Mouse (Mus musculus) limb, embryonic 10.5 days (tissue): ENCODE results near the gene Ndc1. TPM values are rescaled to one million over a fixed set of nuclear protein-coding genes. Genes with fewer than 3 reads are reported as not detected.

Experiments used
- DNase-seq: peaks from one replicate; pipeline ENCODE4 v3.0.0-alpha.2; 2017; ENCODE audit warnings: low spot score
- H3K27ac ChIP-seq: fragments of 300-500 bp; sonication (generic); 2 replicates; pipeline ENCODE4 v1.5.1; 2016; ENCODE audit warnings: mild to moderate bottlenecking
- H3K27me3 ChIP-seq: fragments of 300-500 bp; sonication (generic); 2 replicates; pipeline ENCODE4 v1.6.1; 2016; ENCODE audit warnings: low read depth, mild to moderate bottlenecking; ENCODE audit not compliant: poor library complexity, severe bottlenecking
- H3K36me3 ChIP-seq: fragments of 300-500 bp; sonication (generic); 2 replicates; pipeline ENCODE4 v1.6.1; 2016; ENCODE audit warnings: mild to moderate bottlenecking, moderate library complexity
- H3K4me1 ChIP-seq: fragments of 300-500 bp; sonication (generic); 2 replicates; pipeline ENCODE4 v1.6.1; 2016
- H3K4me3 ChIP-seq: fragments of 300-500 bp; sonication (generic); 2 replicates; pipeline ENCODE4 v1.5.1; 2016; ENCODE audit warnings: mild to moderate bottlenecking, moderate library complexity
- H3K9me3 ChIP-seq: fragments of 300-500 bp; sonication (generic); replicated peaks from 2 replicates; pipeline ENCODE4 v1.6.1; 2016; ENCODE audit warnings: mild to moderate bottlenecking
- WGBS: fragments of 180-500 bp; shearing (Covaris S2); methylation state at CpG from one replicate; pipeline ENCODE4 v1.1.7; 2016; 5-methylcytosine and 5-hydroxymethylcytosine counted together
- polyA plus RNA-seq: library from polyadenylated mRNA; unstranded; fragments of >200 nt; fragmentation: Nextera tagmentation; extraction: Ambion mirVana; gene quantifications from 2 replicates; pipeline ENCODE4 v1.2.1, GENCODE M21; 2016

Gene Ndc1
- polyA plus RNA-seq, 1 experiment from 2014 or later = 54.5 TPM

DNA sequence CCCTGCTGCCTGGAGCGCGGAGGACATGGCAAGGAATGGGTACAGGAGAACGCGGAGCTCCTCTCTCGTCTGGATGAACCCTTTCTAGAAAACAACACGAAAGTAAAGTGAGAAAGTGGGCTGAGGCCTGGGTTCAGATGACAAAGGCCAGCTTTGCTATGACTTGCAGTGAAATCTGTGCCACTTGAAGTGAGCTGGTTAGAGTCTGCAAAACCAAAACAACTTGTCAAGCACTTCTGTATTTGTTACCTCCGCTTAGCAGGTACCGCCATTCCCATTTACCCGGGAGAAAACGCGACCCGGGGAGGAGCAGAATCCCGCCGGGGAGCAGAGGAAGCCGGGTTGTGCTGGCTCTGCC lies 66.4 kb downstream of the Ndc1 start:
- Histone ChIP-seq H3K9me3 (no peaks in the 10 kb centered on the region), H3K4me3 (peak overlapping the region; percentile 72), H3K36me3 (no peaks in the 10 kb centered on the region), H3K27me3 (peaks cover 79% of the 10 kb centered on the region), H3K4me1 (peaks cover 42% of the 10 kb centered on the region), H3K27ac (peak overlapping the region; percentile 82; the same call in 1 of the 2 replicates)
- DNase-seq = no peak
- 4% methylated on average over 15 of the region's 15 CpGs for whole genome bisulfite sequencing

DNA sequence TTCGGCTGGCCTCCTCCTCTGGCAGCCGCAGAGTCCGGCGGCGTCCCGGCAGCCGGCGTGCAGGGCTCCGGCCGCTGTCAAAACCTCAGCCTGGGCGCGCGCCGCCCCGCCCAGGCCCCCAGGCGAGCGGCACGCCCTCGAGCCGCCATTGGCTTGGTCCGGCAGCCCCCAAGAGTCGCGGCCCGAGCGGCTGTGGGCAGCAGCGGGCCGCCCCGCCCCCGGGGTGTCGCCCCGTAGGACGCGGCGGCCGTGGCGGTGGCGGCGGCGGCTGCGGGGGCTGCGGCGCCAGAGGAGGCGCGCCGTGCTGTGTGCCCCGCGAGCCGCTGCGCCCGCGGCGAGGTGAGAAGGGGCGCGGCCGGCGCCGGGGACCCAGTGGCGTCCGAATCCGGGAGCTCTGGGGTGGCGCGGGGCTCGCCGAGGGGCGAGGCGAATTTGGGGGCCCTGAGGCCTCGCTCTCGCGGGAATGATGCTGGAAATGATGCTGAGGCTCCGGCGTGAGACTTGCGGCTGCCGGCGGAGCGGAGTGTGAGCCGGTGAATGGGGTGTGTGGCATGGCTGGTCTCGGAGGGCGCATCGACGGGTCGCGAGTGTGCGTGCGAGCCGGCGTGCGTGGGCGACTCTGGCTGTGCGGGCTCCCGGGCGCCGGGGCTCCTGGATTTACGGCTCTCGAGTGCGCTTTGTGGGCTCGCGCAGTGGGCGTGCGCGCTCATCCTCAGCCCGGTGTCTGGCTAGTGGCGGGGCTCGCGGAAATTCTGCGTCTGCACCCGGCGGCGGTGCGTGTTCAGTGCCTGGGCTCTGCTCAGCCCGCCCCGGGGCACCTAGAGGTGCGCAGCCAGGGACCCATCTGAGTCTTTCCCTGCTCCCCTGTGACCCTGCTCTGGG lies 67.0 kb downstream of the Ndc1 start, which contains the start of gene Glis1:
Gene Glis1, plus strand, starts transcription at position 236 of the 882 bp plus-strand sequence.
- Histone ChIP-seq H3K27ac (peak within 1 kb of the TSS; percentile 82), H3K27me3 (peaks cover 85% of the 10 kb centered on the region), H3K4me3 (peak within 1 kb of the TSS; percentile 72), H3K9me3 (no peaks in the 10 kb centered on the region), H3K4me1 (peaks cover 49% of the 10 kb centered on the region), H3K36me3 (no peaks in the 10 kb centered on the region)
- DNase-seq = peak; percentile 84
- WGBS = under 1% methylated on average over 106 of the region's 112 CpGs

DNA sequence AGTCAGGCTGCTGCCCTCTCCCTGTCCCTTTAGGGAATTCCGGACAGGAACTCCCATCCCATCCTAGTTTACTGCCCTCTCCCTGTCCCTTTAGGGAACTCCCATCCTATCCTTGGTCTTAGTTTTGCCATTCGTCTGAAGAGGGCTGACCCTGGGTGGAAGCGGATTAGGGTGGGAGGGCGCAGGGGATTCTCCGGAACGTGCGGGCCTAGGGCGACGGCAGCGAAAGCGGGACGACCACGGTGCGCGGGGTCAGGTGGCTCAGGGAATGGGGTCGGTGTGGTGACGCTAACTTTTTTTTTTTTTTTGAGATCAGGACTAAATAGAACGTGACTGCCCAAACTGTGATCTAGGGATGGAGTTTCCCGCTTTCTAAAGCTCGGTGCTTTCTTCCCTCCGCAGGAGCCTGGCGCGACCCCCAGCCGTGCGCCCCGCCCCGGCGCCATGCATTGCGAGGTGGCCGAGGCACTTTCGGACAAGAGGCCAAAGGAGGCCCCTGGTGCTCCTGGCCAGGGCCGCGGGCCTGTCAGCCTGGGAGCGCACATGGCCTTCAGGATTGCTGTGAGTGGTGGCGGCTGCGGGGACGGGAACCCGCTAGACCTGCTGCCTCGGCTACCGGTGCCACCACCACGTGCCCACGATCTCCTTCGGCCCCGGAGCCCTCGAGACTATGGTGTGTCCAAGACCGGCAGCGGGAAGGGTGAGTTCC lies 67.8 kb downstream of the Ndc1 start:
- Histone ChIP-seq H3K36me3 (no peaks in the 10 kb centered on the region), H3K4me1 (peaks cover 56% of the 10 kb centered on the region), H3K27ac (peak overlapping the region; percentile 82), H3K9me3 (no peaks in the 10 kb centered on the region), H3K27me3 (peaks cover 88% of the 10 kb centered on the region), H3K4me3 (peak overlapping the region; percentile 72)
- DNase-seq = peak; percentile 66
- WGBS = 1% methylated on average over 47 of the region's 47 CpGs

DNA sequence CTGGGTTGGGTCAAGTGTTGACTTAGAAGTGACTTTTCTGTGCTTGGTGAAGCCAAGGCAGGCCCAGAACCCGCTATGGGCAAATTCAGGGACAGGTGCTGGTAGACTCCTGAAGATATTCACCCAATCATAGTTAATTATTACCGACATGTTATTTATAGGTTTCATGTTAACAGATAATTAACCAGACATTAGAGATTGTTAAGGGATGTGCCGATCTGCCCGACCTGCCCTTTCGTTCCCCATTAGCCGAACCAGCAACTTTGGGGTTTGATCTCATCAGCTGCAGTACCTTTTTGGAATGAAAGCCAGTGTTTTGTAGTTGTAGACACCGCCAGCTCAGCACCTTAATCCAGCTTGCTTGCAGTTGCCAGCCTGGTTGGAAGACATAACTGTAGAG lies 68.9 kb downstream of the Ndc1 start:
- no peaks in the 10 kb centered on the region for H3K9me3 ChIP-seq

DNA sequence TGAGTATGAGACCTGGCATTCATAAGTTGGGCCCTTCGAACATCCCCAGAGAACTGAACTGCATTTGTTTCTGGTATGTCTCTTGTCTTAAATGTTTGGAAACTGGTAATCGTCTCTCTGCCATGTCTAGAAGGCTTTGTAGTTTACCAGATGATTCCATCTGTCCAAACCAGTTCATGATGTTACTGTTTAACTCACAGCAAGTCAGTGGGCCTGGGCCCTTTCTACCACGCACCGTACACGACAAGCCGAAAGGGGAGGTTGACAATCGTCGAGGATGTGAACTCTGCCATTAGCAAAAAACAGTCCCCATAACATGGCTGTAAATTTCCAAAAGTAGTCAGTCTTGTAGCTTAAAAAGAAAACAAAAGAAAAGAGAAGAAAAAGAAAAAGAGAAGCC lies 71.2 kb downstream of the Ndc1 start:
- no peak for DNase-seq
- peaks cover 88% of the 10 kb centered on the region for H3K4me1 ChIP-seq
- peaks cover 90% of the 10 kb centered on the region for H3K27me3 ChIP-seq
- 80% methylated on average over 8 of the region's 8 CpGs for WGBS
- no peaks in the 10 kb centered on the region for H3K36me3 ChIP-seq
- no peak overlapping the region for H3K4me3 ChIP-seq
- H3K27ac ChIP-seq = no peak overlapping the region
- H3K9me3 ChIP-seq = no peaks in the 10 kb centered on the region

More for the DNA sequence above, 68.9 kb downstream of the Ndc1 start:
- no peak for DNase-seq
- Histone ChIP-seq H3K27ac (no peak overlapping the region), H3K36me3 (no peaks in the 10 kb centered on the region), H3K4me1 (peaks cover 67% of the 10 kb centered on the region), H3K4me3 (no peak overlapping the region), H3K27me3 (peaks cover 96% of the 10 kb centered on the region)
- WGBS = 79% methylated on average over 7 of the region's 7 CpGs

DNA sequence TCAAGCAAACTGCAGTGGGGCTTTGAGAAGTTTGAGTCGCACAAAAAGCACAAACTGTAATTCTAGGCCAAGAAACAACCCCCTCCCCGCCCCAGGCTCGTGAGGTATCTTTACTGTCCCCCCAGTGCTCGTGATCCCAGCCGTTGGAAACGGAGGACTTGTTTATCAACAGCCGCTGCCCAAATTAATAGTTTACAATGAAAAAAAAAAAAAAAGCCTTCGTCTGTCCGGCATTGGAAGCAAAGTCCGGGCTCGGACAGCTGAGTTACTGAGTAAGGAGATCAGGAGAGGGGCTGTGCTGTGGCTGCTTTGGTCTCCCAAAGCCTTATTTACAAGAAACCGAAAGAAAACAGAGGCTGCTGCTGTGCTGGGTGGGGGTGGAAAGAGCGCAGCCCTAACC lies 72.7 kb downstream of the Ndc1 start:
- H3K9me3 ChIP-seq = no peaks in the 10 kb centered on the region
- peaks cover 83% of the 10 kb centered on the region for H3K4me1 ChIP-seq
- H3K27ac ChIP-seq = 0 out of 2 replicates have a peak overlapping the region, but pooled peaks have one; percentile 39
- no peak for DNase-seq
- H3K4me3 ChIP-seq = peak overlapping the region; percentile 37
- 0 out of 2 replicates have a peak, but pooled peaks cover under 1% of the 10 kb centered on the region for H3K36me3 ChIP-seq
- H3K27me3 ChIP-seq = peaks cover 90% of the 10 kb centered on the region
- 18% methylated on average over 13 of the region's 13 CpGs for WGBS

DNA sequence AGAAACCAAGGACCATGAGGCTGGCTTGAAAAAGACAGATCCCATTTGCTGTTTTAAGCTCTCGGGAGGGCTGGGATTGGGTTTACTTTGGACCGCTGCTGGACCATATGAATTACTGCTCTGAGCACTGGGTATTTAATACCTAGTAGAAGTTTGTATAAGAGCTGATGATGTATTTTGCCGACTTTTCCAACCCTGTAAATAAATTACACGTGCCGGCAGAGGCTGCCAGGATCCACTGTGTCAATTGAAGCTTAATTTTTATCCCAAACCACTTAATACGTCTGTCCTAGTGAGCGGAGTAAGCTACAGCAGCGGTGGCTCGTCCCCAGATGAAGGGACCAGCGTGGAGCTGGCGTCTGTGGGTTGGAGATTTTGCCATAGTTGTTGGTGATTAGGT lies 74.7 kb downstream of the Ndc1 start:
- Histone ChIP-seq H3K27ac (no peak overlapping the region), H3K27me3 (peaks cover 90% of the 10 kb centered on the region), H3K4me3 (no peak overlapping the region), H3K9me3 (no peaks in the 10 kb centered on the region), H3K4me1 (peaks cover 82% of the 10 kb centered on the region), H3K36me3 (0 out of 2 replicates have a peak, but pooled peaks cover 2% of the 10 kb centered on the region)
- DNase-seq = no peak
- 62% methylated on average over 11 of the region's 11 CpGs for WGBS

DNA sequence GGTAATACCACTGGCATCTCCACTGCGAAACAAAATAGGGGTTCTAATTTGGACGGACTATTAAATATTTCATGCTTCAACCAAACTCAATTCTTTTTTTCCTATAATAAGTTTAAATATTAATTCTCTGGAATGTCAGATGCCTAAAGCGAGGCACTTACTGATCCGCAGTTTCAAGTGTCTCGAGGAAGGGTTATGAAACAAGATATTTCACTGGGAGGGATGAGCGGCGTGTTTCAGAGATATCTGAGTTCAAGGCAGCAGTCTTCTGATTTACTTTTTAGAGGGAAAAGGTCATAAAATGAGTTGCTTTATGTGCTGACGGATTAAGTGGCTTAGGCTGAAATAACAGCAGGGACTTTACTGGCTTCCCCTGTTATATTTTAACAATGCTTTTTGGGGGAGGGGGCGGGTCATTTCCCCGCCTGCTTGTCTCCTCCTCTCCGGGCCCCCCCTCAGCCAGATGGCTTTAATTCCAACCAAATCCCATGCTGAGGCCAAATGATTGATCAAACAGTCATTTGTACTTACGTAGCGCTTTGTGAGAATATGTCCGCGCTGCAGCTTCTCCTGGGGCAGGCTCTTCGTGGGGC lies 75.4 kb downstream of the Ndc1 start:
- Histone ChIP-seq H3K27ac (peak overlapping the region; percentile 74; the same call in 1 of the 2 replicates), H3K4me3 (peak overlapping the region; percentile 33), H3K36me3 (0 out of 2 replicates have a peak, but pooled peaks cover 2% of the 10 kb centered on the region), H3K4me1 (peaks cover 75% of the 10 kb centered on the region), H3K27me3 (peaks cover 90% of the 10 kb centered on the region), H3K9me3 (no peaks in the 10 kb centered on the region)
- 27% methylated on average over 16 of the region's 16 CpGs for whole genome bisulfite sequencing
- DNase-seq = no peak

DNA sequence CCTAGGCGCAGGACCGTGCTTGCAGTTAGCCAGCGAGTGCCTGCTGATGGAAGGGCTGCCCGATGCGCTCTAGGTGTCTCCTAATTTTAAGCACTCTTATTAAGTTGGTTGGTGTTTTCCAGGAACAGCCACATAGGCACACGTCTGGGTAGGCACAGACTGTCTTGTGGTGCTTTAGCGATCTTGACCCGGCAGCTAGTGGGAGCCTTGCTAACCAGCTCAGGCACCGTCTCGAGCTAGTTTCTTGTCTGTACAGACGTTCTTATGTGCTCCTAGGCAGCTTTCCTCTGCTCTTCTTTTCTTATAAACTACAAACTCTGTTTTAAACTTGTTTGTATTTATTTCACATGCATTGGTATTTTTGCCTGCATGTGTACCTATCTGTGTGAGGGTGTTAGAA lies 76.0 kb downstream of the Ndc1 start:
- WGBS = 42% methylated on average over 11 of the region's 11 CpGs
- Histone ChIP-seq H3K36me3 (0 out of 2 replicates have a peak, but pooled peaks cover 2% of the 10 kb centered on the region), H3K27me3 (peaks cover 90% of the 10 kb centered on the region), H3K4me1 (peaks cover 72% of the 10 kb centered on the region), H3K9me3 (no peaks in the 10 kb centered on the region), H3K4me3 (peak overlapping the region; percentile 33), H3K27ac (peak overlapping the region; percentile 74)
- no peak for DNase-seq

DNA sequence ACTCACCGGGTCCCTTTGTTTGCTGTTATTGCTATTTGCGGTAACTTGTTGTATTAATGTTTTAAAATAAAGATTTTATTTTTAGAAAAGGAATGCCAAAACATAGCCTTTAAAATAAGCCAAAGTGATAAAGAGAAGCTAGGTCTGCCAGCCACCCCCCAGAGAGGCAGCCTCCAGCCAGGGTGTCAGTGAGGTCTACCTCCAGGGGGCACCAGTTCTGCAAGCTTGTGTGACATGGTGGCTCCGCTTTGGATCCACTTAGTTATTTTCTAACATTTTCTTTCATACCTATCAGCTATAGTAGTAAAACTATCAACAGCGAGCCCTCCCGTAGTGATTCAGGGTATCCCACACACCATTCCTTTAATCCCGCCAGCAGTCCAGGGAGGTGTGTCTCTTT lies 80.9 kb downstream of the Ndc1 start:
- 89% methylated on average over 6 of the region's 6 CpGs for WGBS
- DNase-seq = no peak
- H3K27me3 ChIP-seq = peaks cover 85% of the 10 kb centered on the region

DNA sequence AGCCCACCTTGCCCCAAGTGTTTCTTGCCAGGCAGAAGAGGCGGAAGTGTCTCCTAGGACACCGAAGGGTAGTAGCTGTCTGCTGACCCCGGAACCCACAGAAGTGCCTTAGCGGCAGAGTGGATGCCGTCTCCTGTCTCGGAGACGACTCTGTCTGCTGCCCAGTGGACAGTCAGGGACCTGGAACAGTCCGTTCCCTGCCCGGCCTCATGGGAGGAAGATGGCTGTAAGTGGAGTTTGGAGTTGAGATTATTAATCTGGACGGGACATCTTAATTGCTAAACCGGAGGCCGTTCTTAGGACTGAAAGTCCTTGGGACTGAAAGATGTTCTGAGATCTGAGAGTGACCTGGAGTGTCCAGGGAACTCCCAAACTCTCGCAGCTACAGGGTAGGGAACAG lies 81.9 kb downstream of the Ndc1 start:
- H3K36me3 ChIP-seq = 0 out of 2 replicates have a peak, but pooled peaks cover 2% of the 10 kb centered on the region
- no peaks in the 10 kb centered on the region for H3K9me3 ChIP-seq
- peaks cover 76% of the 10 kb centered on the region for H3K27me3 ChIP-seq
- WGBS = 89% methylated on average over 13 of the region's 13 CpGs
- no peak overlapping the region for H3K27ac ChIP-seq
- no peak for DNase-seq
- no peak overlapping the region for H3K4me3 ChIP-seq
- peaks cover 53% of the 10 kb centered on the region for H3K4me1 ChIP-seq

More for the DNA sequence above, 80.9 kb downstream of the Ndc1 start:
- peaks cover 55% of the 10 kb centered on the region for H3K4me1 ChIP-seq
- H3K4me3 ChIP-seq = no peak overlapping the region
- H3K36me3 ChIP-seq = 0 out of 2 replicates have a peak, but pooled peaks cover 2% of the 10 kb centered on the region
- no peaks in the 10 kb centered on the region for H3K9me3 ChIP-seq
- no peak overlapping the region for H3K27ac ChIP-seq

DNA sequence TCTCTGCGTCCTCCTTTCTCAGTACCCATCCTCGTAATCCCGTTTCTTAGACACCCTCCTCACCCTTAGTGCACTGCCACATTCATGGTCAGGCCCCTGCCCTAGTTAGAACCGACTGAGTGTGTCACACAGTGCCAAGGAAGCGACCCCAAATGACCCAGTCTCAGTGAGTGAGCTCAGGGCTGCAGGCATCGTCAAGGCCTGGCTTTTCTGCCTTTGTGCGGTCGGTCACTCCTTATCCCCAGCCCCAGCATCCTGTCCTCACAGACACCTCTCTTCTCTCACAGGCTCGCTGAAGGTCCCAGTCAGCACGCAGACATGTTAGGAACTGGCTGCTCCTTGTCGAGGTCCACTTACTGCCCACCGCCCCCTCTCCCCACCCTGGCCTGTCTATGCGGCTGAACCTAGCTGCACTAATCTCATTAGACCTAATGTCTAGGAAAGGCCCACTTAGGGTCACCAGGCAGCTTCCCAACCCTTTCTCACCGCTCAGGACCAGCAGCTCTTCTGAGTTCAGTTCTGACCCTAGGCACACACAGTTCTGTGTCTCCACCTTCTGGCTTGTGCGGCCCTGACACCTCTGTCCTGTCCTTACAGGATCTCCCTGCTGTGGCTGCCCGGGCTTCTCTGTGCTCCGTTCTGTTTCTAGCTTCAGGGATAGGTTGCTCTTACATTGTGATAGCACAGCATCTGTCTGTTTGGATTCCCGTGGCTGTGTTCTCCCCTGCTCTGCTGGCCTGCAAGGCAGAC lies 84.9 kb downstream of the Ndc1 start:
- Histone ChIP-seq H3K9me3 (no peaks in the 10 kb centered on the region), H3K4me1 (peaks cover 59% of the 10 kb centered on the region), H3K27me3 (peaks cover 52% of the 10 kb centered on the region), H3K36me3 (0 out of 2 replicates have a peak, but pooled peaks cover 3% of the 10 kb centered on the region), H3K4me3 (no peak overlapping the region), H3K27ac (peak overlapping the region; percentile 75)
- no peak for DNase-seq
- WGBS = 72% methylated on average over 18 of the region's 18 CpGs
